14 mouse cellular contexts compared by ENCODE assay signal in genomic region chr3:65663176-65663575, GRCm38 (mm10). TPM values are rescaled to one million over a fixed set of nuclear protein-coding genes. Genes with fewer than 3 reads are reported as not detected.
DNase-seq lines count a peak whose midpoint lies in the region; ATAC-seq and TF ChIP-seq lines count a peak whose summit lies in the region.
"Had no signal": no experiment of that assay in that cellular context is flagged by ENCODE, and none has a peak within 500 bp of the region (broad histone marks: within the 10 kb centered on the region; RNA-seq: fewer than 3 reads in every experiment).

No protein-coding gene starts in this region.

- peaks cover 4% of the 10 kb centered on the region for H3K4me1 ChIP-seq in liver, embryonic 16.5 days (ENCODE audit: control insufficient read depth, low read depth, low read length)
- H3K4me1 ChIP-seq in liver, embryonic 12.5 days = peaks cover 30% of the 10 kb centered on the region
- peaks cover 5 to 18% of the 10 kb centered on the region in 2 experiments for H3K4me1 ChIP-seq in CH12.LX (ENCODE audit: control insufficient read depth in 1 of 2, insufficient read depth in 2 of 2)

- no peaks in the 10 kb centered on the region for H3K79me2 ChIP-seq in CH12.LX (replicated peaks; ENCODE audit: control insufficient read depth, extremely low read depth, insufficient read depth, poor library complexity, severe bottlenecking)

- peak; percentile 57 for DNase-seq in CH12.LX (ENCODE audit: extremely low read depth)
- peak; percentile 48 to 52 for DNase-seq in thymus, postnatal 10 days (ENCODE audit: low spot score in 2 of 2)
- DNase-seq in left cerebral cortex, postnatal 4 days = no peak
- DNase-seq: cerebellum, adult 2 months; right cerebral cortex, postnatal 14 days had no signal

- intact Hi-C loops in left cerebral cortex, postnatal 4 days (cut with DNase I) = loop anchor here (10.0 kb wide), 1 partner anchor 262 kb away; no protein-coding TSS in a partner anchor

- WGBS in liver, embryonic 16.5 days (ENCODE audit: insufficient replicate concordance) = 42% methylated on average over 11 of the region's 11 CpGs
- 48% methylated on average over 11 of the region's 11 CpGs for WGBS in liver, embryonic 12.5 days (ENCODE audit: insufficient replicate concordance)

- no peak overlapping the region for H3K27ac ChIP-seq in liver, embryonic 16.5 days (ENCODE audit: low read length)
- H3K27ac ChIP-seq in liver, embryonic 12.5 days = no peak overlapping the region
- no peak overlapping the region for H3K27ac ChIP-seq in CH12.LX (ENCODE audit: insufficient read depth, low read depth)
- H3K27ac ChIP-seq: forebrain, embryonic 13.5 days; left cerebral cortex, adult 2 months; liver, embryonic 15.5 days; midbrain, embryonic 13.5 days had no signal

- dilution Hi-C loops in CH12.LX (cut with MboI; ENCODE audit: extremely low pct_ligation_motif_present, extremely low pct_unique_long_range_greater_than_20kb, low sequenced_read_pairs) = no loop called here

- TF ChIP-seq CTCF in CH12.LX (conservative IDR thresholded peaks at IDR 0.05 in 1 of 2, IDR thresholded peaks at IDR 0.05 in 1 of 2; ENCODE audit: low read depth in 2 of 2, low read length in 2 of 2) = no peak

- peak; percentile 31 for ATAC-seq in liver, embryonic 16.5 days (ENCODE audit: low read depth)
- no peak for ATAC-seq in liver, embryonic 12.5 days
- peak; percentile 9 for ATAC-seq in granulocyte monocyte progenitor cell, adult 5-6 weeks (replicated peaks; ENCODE audit: poor library complexity, severe bottlenecking)
- ATAC-seq in cerebellum, adult (ENCODE audit: insufficient number of reproducible peaks, low FRiP score, low TSS enrichment) = no peak
- ATAC-seq: forebrain, embryonic 13.5 days; intestine, postnatal 0 days; midbrain, embryonic 13.5 days had no signal

- H3K9ac ChIP-seq in liver, embryonic 16.5 days (ENCODE audit: low read depth, low read length) = no peak overlapping the region
- H3K9ac ChIP-seq in liver, embryonic 12.5 days = no peak overlapping the region
- H3K9ac ChIP-seq in CH12.LX (ENCODE audit: insufficient read depth, low read depth) = no peak overlapping the region
- H3K9ac ChIP-seq: forebrain, embryonic 13.5 days; liver, embryonic 15.5 days; midbrain, embryonic 13.5 days had no signal

- TF ChIP-seq RAD21 in CH12.LX (IDR thresholded peaks at IDR 0.05; ENCODE audit: low read depth, low read length) = no peak

- no peaks in the 10 kb centered on the region for H3K9me3 ChIP-seq in liver, embryonic 16.5 days (replicated peaks; ENCODE audit: control insufficient read depth, low read length)
- H3K9me3 ChIP-seq in liver, embryonic 12.5 days (replicated peaks) = no peaks in the 10 kb centered on the region
- H3K9me3 ChIP-seq in CH12.LX (replicated peaks; ENCODE audit: low read length) = no peaks in the 10 kb centered on the region
- H3K9me3 ChIP-seq: forebrain, embryonic 13.5 days; liver, embryonic 15.5 days; midbrain, embryonic 13.5 days had no signal

- H3K27me3 ChIP-seq in liver, embryonic 16.5 days (ENCODE audit: control insufficient read depth, insufficient read depth, low read depth, low read length) = peaks cover 18% of the 10 kb centered on the region
- H3K27me3 ChIP-seq in liver, embryonic 12.5 days (replicated peaks) = peaks cover 28% of the 10 kb centered on the region
- peaks cover 16% of the 10 kb centered on the region for H3K27me3 ChIP-seq in CH12.LX (replicated peaks)

- H3K36me3 ChIP-seq in liver, embryonic 16.5 days (ENCODE audit: control insufficient read depth, insufficient read depth) = no peaks in the 10 kb centered on the region
- no peaks in the 10 kb centered on the region for H3K36me3 ChIP-seq in liver, embryonic 12.5 days
- H3K36me3 ChIP-seq in CH12.LX (replicated peaks in 1 of 2; ENCODE audit: control insufficient read depth in 1 of 2, insufficient read depth in 1 of 2, low read length in 1 of 2) = no peaks in the 10 kb centered on the region
- H3K36me3 ChIP-seq: liver, embryonic 15.5 days; midbrain, embryonic 13.5 days had no signal

- TF ChIP-seq EP300 in CH12.LX (IDR thresholded peaks at IDR 0.05; ENCODE audit: low read length) = no peak; the same call in 1 of the 2 replicates

- in situ Hi-C loops in CH12.LX (cut with MboI; ENCODE audit: low pct_ligation_motif_present, low pct_unique_long_range_greater_than_20kb, low sequenced_read_pairs) = loop anchor here (25.0 kb wide), 1 partner anchor 276 kb away; the partner anchor contains the start of gene Ssr3

- TF ChIP-seq POLR2A in CH12.LX (IDR thresholded peaks at IDR 0.05; ENCODE audit: low read depth, low read length) = no peak

- H3K4me3 ChIP-seq in liver, embryonic 16.5 days (ENCODE audit: low read depth, low read length) = no peak overlapping the region
- H3K4me3 ChIP-seq in liver, embryonic 12.5 days = no peak overlapping the region
- H3K4me3 ChIP-seq in CH12.LX (replicated peaks in 1 of 3; ENCODE audit: low read depth in 2 of 3, low read length in 2 of 3, poor library complexity in 1 of 3) = no peak overlapping the region
- H3K4me3 ChIP-seq: forebrain, embryonic 13.5 days; left cerebral cortex, adult 2 months; liver, embryonic 15.5 days; midbrain, embryonic 13.5 days had no signal

- no peak overlapping the region for H3K4me2 ChIP-seq in liver, embryonic 16.5 days (ENCODE audit: low read depth, low read length)
- H3K4me2 ChIP-seq in liver, embryonic 12.5 days = no peak overlapping the region
- H3K4me2 ChIP-seq in CH12.LX (ENCODE audit: insufficient read depth, low read depth, poor library complexity, severe bottlenecking) = peak overlapping the region; percentile 19
- H3K4me2 ChIP-seq: forebrain, embryonic 13.5 days; liver, embryonic 15.5 days; midbrain, embryonic 13.5 days had no signal

TF ChIP-seq in CH12.LX, 34 proteins besides CTCF, POLR2A, EP300 and RAD21:
- TF ChIP-seq ETS1 (conservative IDR thresholded peaks at IDR 0.05; ENCODE audit: low read depth, low read length) (peak; percentile 63), IRF4 (IDR thresholded peaks at IDR 0.05; ENCODE audit: low read depth, low read length) (no peak), MYC (IDR thresholded peaks at IDR 0.05; ENCODE audit: low read depth, low read length) (peak; percentile 93), BHLHE40 (IDR thresholded peaks at IDR 0.05; ENCODE audit: low read depth, low read length) (peak; percentile 95), SIN3A (IDR thresholded peaks at IDR 0.05; ENCODE audit: low read length) (0 out of 2 replicates have a peak, but pooled peaks have one; percentile 42), MAZ (IDR thresholded peaks at IDR 0.05; ENCODE audit: low read depth, low read length) (no peak), MAX (IDR thresholded peaks at IDR 0.05; ENCODE audit: low read length) (peak; percentile 97), MXI1 (IDR thresholded peaks at IDR 0.05; ENCODE audit: low read depth, low read length) (peak; percentile 93)

RNA-seq across cellular contexts. Expression of gene Lekr1, which starts 2.9 kb away (rescaled TPM):
- polyA plus RNA-seq in liver, embryonic 16.5 days (2015; fragmentation: Nextera tagmentation; extraction: Ambion mirVana) = 0.94 and 1.1 TPM in 2 replicates
- polyA plus RNA-seq in liver, embryonic 12.5 days (2016; fragmentation: Nextera tagmentation; extraction: Ambion mirVana) = 1.7 and 1.9 TPM in 2 replicates
- total RNA-seq in CH12.LX (2012; rRNA removed) (0.92 and 1.4 TPM in 2 replicates), CH12.LX (2014; rRNA removed) (0.47 and 0.78 TPM in 2 replicates)
- polyA plus RNA-seq in CH12.LX (2012; ENCODE audit: insufficient read length, low read depth) = 0.17 and 0.26 TPM in 2 replicates
- 1.9 and 2.7 TPM in 2 replicates for total RNA-seq in granulocyte monocyte progenitor cell, adult 5-6 weeks (2014; fragmentation: Nextera tagmentation)
- total RNA-seq in granulocyte monocyte progenitor cell, adult 5-6 weeks (2017) = 5.9 and 11.2 TPM in 2 replicates
- total RNA-seq in left cerebral cortex, postnatal 4 days (2021) = 1 to 10 TPM; 5.9 to 6.7 TPM

Comparison
In these comparisons a context has a peak if more than half of its experiments do, and no peak if none do; other contexts are left out.
1. ATAC-seq: peak in liver, embryonic 16.5 days (single experiment) and granulocyte monocyte progenitor cell, adult 5-6 weeks (single experiment); none in liver, embryonic 12.5 days (single experiment) and cerebellum, adult (single experiment).